Mouse (Mus musculus) small intestine, adult 2 months (tissue): ENCODE data around the gene Fam186a.

ENCODE experiments used
- CTCF ChIP-seq: fragments of 200-500 bp; IDR thresholded peaks from 2 replicates; pipeline ENCODE4 v1.5.1; 2012; ENCODE audit warnings: low read depth, mild to moderate bottlenecking, control low read depth, inconsistent platforms, low read length, moderate library complexity, mixed read lengths; ENCODE audit not compliant: insufficient replicate concordance, insufficient read length; ENCODE audit errors: extremely low read depth
- POLR2A ChIP-seq: fragments of 200-500 bp; IDR thresholded peaks from 2 replicates; pipeline ENCODE4 v1.6.1; 2012; ENCODE audit warnings: low read depth, mild to moderate bottlenecking, control low read depth, inconsistent platforms, low read length, moderate library complexity

GRCm38 (mm10) chr15:99940426-99940825 is 26.4 kb downstream of the Fam186a start:
- TF ChIP-seq CTCF (no peak), POLR2A (no peak)
